Mouse (Mus musculus): ENCODE measurements around the gene D330045A20Rik. TPM values are rescaled to one million over a fixed set of nuclear protein-coding genes. Genes with fewer than 3 reads are reported as not detected.

D330045A20Rik gene
- total RNA-seq, 2 experiments from 2014 or later: 0.26 to 0.59 TPM

DNA sequence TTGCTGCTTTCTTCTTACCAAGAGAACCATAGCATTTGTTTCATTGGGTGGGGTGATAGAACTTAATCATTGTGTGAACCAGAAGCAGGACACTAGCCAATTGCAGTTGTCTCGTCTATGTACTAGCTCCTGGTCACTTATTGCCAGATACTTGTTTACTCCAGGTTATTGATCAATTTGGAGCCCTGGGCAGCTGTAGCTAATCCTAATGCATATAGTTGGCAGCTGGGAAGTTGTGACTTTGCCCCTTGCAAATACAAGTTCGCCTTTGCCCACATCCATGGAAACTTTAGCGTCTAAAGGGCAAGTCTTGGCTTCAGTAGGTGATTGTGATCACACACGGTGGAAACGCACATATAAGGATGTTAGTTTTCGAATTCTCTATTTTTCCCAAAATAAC lies 116.2 kb downstream of the D330045A20Rik start:
- intact Hi-C loops (cut with DNase I): no loop called here
- DNase-seq (ENCODE audit: extremely low spot score in 1 of 2, low spot score in 2 of 2): no peak
- no peak for TF ChIP-seq CTCF (IDR thresholded peaks at IDR 0.05)
- Histone ChIP-seq H3K4me3 (no peak overlapping the region), H3K27ac (no peak overlapping the region)

Other genes starting within 250 kb of the D330045A20Rik start
- not detected for gene Trap1a, start 146.7 kb upstream of the D330045A20Rik start, total RNA-seq (2021)
- gene Rnf128, start 82.9 kb downstream of the D330045A20Rik start, total RNA-seq (2021): 10 to 100 TPM; 12.4 to 15.1 TPM
- gene Tbc1d8b, start 204.6 kb downstream of the D330045A20Rik start, total RNA-seq (2021): 1 to 10 TPM; 3.6 to 4.2 TPM
- not detected for gene Gm15013, start 234.1 kb downstream of the D330045A20Rik start, total RNA-seq (2021)